Comparison of ENCODE assay signal across 16 mouse cellular contexts in genomic region chr6:141428587-141428986, GRCm38 (mm10).
"Had no signal": no experiment of that assay in that cellular context is flagged by ENCODE, and none has a peak within 500 bp of the region (broad histone marks: within the 10 kb centered on the region; RNA-seq: fewer than 3 reads in every experiment).

No protein-coding gene starts in this region.

- DNase-seq: lung, adult 2 months; lung, postnatal 14 days; lung, postnatal 36 days; right cerebral cortex, postnatal 14 days; thymus, adult 2 months; thymus, postnatal 25 days had no signal

- ATAC-seq: lung, postnatal 0 days; midbrain, embryonic 13.5 days; midbrain, embryonic 15.5 days had no signal

- H3K4me1 ChIP-seq: midbrain, embryonic 13.5 days; midbrain, embryonic 15.5 days; neural tube, embryonic 12.5 days had no signal

- H3K27ac ChIP-seq: lung, embryonic 15.5 days; macrophage; midbrain, embryonic 13.5 days; midbrain, embryonic 15.5 days; neural tube, embryonic 12.5 days; stomach, embryonic 15.5 days; stomach, postnatal 0 days had no signal

- H3K4me2 ChIP-seq: lung, embryonic 15.5 days; midbrain, embryonic 11.5 days; midbrain, embryonic 13.5 days; midbrain, embryonic 15.5 days; neural tube, embryonic 12.5 days; stomach, embryonic 15.5 days had no signal

- H3K9ac ChIP-seq: lung, embryonic 15.5 days; midbrain, embryonic 13.5 days; midbrain, embryonic 15.5 days; neural tube, embryonic 12.5 days; stomach, embryonic 15.5 days had no signal

- H3K9me3 ChIP-seq: lung, embryonic 15.5 days; midbrain, embryonic 13.5 days; midbrain, embryonic 15.5 days; neural tube, embryonic 12.5 days; stomach, embryonic 15.5 days had no signal

- H3K4me3 ChIP-seq: lung, embryonic 15.5 days; megakaryocyte, embryonic 14.5 days; midbrain, embryonic 13.5 days; midbrain, embryonic 15.5 days; neural tube, embryonic 12.5 days; stomach, embryonic 15.5 days had no signal

- H3K36me3 ChIP-seq: lung, embryonic 15.5 days; midbrain, embryonic 13.5 days; midbrain, embryonic 15.5 days; neural tube, embryonic 12.5 days; stomach, embryonic 15.5 days had no signal

- H3K27me3 ChIP-seq: lung, embryonic 15.5 days; megakaryocyte, embryonic 14.5 days; midbrain, embryonic 13.5 days; midbrain, embryonic 15.5 days; neural tube, embryonic 12.5 days; stomach, embryonic 15.5 days had no signal
